Mouse (Mus musculus): ENCODE results near the gene Mbd4. TPM values are rescaled to one million over a fixed set of nuclear protein-coding genes. Genes with fewer than 3 reads are reported as not detected.

Gene Mbd4
- polyA plus RNA-seq, 1 experiment from 2014 or later, result 24.7 TPM

DNA sequence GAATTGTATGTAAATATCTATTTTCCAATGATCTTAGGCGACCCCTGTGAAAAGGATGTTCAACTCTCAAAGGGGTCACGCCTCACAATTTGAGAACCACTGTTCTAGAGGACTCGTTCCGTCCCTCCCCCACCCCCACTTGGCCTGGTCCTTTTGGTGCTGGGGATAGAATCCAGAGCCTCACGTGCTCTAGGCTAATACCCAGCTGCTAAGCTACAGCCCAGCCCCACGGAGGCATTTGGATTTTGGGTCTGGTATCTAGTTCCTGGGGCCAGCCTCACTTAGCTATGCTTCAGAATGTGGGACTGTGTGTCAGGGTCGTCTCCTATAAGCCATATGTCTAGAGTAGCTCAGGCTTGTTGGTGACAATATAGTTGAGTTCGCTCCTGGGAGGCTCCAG, 41.6 kb downstream of the Mbd4 start:
- 66% methylated on average over 8 of the region's 8 CpGs for WGBS
- no peak overlapping the region for H3K4me2 ChIP-seq
- peaks cover 12% of the 10 kb centered on the region for H3K4me1 ChIP-seq (ENCODE audit: control insufficient read depth, insufficient read depth, low read length)
- no peaks in the 10 kb centered on the region for H3K9me3 ChIP-seq (ENCODE audit: control insufficient read depth, low read length)
- H3K27me3 ChIP-seq (ENCODE audit: control insufficient read depth, insufficient read depth, low read length), result no peaks in the 10 kb centered on the region
- no peak overlapping the region for H3K4me3 ChIP-seq (ENCODE audit: low read depth, low read length)
- DNase-seq (ENCODE audit: low spot score, missing footprints), result no peak
- H3K27ac ChIP-seq (ENCODE audit: low read depth, low read length), result no peak overlapping the region
- H3K9ac ChIP-seq (ENCODE audit: low read length), result no peak overlapping the region
- ATAC-seq (ENCODE audit: low FRiP score), result no peak
- H3K36me3 ChIP-seq (ENCODE audit: control insufficient read depth, insufficient read depth, low read length), result peaks cover under 1% of the 10 kb centered on the region; the same call in 1 of the 2 replicates

DNA sequence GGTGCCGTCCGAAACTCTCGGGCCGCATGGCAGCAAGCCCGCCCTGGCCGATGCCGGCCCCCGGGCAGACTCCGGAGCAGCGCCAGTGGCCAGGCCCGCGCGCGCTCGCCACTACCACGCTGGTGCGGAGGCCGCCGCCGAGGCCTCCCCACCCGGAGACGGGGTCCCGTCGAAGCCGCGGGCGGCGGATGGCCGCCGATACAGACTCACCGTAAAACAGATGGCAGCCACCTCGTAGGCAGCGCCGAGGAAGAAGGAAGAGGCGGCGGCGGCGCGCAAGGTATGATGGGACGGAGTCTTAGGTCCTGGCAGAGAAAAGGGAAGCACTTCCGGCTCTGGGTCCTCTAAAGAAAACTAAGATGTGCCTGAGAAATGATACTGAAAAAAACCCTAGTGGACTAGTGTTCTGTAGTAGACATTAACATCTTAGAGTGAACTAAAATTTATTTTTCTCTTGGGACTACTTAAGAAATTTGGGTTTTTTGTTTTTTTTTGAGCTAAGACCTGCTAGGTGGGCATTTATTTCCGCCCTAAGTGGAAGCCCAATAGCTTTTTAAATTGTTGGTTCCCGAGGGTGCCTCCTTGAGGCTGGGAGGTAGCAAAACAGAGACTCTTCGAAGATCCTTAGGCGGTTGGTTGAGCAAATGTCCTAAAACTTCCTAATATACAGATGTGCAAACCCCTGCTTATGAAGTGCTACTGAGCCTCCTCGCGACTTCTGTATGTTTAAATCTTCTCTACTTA, 44.5 kb downstream of the Mbd4 start, which contains the start of gene Rpl32:
TSS of gene Rpl32 (minus strand) at position 260 of the 744 bp plus-strand sequence.
- under 1% methylated on average over 47 of the region's 47 CpGs for WGBS
- peak; percentile 84 for ATAC-seq (ENCODE audit: low FRiP score)
- no peaks in the 10 kb centered on the region for H3K9me3 ChIP-seq (ENCODE audit: control insufficient read depth, low read length)
- no peaks in the 10 kb centered on the region for H3K27me3 ChIP-seq (ENCODE audit: control insufficient read depth, insufficient read depth, low read length)
- peaks cover 15% of the 10 kb centered on the region for H3K4me1 ChIP-seq (ENCODE audit: control insufficient read depth, insufficient read depth, low read length)
- H3K36me3 ChIP-seq (ENCODE audit: control insufficient read depth, insufficient read depth, low read length), result peaks cover 22% of the 10 kb centered on the region; the same call in 1 of the 2 replicates
- peak within 1 kb of the TSS; percentile 91 for H3K27ac ChIP-seq (ENCODE audit: low read depth, low read length)
- peak; percentile 99 for DNase-seq (ENCODE audit: low spot score, missing footprints)
- H3K4me3 ChIP-seq (ENCODE audit: low read depth, low read length), result peak within 1 kb of the TSS; percentile 100
- peak within 1 kb of the TSS; percentile 88 for H3K4me2 ChIP-seq
- peak within 1 kb of the TSS; percentile 100 for H3K9ac ChIP-seq (ENCODE audit: low read length)

DNA sequence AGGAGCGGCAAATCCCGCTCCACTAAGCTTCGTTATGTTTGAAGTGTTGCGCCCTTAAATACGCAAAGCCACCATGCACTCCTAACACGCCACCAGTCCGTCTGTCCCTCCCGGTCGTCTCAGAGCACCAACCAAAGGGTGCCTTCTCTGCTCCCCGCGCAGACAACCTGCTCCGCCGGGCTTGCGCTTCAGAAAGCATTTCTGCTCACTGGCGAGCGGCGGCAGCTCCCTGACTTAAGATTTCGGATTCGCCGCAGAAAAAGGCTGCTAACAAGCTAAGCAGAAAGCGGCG, 45.0 kb downstream of the Mbd4 start:
- peak overlapping the region; percentile 88 for H3K4me2 ChIP-seq
- peak overlapping the region; percentile 91 for H3K27ac ChIP-seq (ENCODE audit: low read depth, low read length)
- no peaks in the 10 kb centered on the region for H3K27me3 ChIP-seq (ENCODE audit: control insufficient read depth, insufficient read depth, low read length)
- peak overlapping the region; percentile 100 for H3K4me3 ChIP-seq (ENCODE audit: low read depth, low read length)
- peak overlapping the region; percentile 100 for H3K9ac ChIP-seq (ENCODE audit: low read length)
- ATAC-seq (ENCODE audit: low FRiP score), result no peak
- 0% methylated on average over 22 of the region's 22 CpGs for WGBS
- DNase-seq (ENCODE audit: low spot score, missing footprints), result no peak
- H3K36me3 ChIP-seq (ENCODE audit: control insufficient read depth, insufficient read depth, low read length), result peaks cover 23% of the 10 kb centered on the region; the same call in 1 of the 2 replicates
- no peaks in the 10 kb centered on the region for H3K9me3 ChIP-seq (ENCODE audit: control insufficient read depth, low read length)
- H3K4me1 ChIP-seq (ENCODE audit: control insufficient read depth, insufficient read depth, low read length), result peaks cover 15% of the 10 kb centered on the region

DNA sequence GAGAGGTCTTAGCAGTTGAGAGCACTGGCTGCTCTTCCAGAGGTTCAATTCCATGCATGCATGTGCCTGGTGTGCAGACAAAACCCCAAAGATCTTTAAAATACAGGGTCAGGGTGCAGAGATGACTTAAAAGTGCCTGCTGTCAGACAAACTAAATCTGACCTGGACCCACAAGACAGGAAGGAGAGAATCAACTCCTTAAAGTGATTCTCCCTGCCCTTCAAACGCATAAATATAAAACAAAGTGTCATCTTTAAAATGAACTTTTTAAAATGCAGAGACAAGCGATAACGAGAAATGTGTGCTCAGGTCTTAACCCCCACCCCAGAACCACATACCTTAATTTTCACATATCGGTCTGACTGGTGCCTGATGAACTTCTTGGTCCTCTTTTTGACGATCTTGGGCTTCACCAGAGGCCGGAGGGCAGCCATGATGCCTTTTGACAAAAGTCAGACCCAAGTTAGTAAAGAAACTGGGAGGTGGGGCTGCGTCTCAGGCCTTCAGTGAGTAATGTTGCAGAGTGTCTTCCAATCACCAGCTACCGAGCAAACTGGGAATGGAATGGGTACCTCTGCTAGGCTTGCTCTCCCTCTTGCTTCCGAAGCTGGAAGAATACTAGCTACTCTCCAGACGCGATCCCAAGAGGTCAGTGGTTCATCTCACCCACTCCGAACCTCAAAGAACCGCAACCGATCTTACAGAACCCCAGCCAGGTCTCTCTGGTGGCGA, 45.5 kb downstream of the Mbd4 start:
- Histone ChIP-seq H3K4me2 (peak overlapping the region; percentile 88), H3K4me3 (ENCODE audit: low read depth, low read length) (peak overlapping the region; percentile 100), H3K27me3 (ENCODE audit: control insufficient read depth, insufficient read depth, low read length) (no peaks in the 10 kb centered on the region), H3K9me3 (ENCODE audit: control insufficient read depth, low read length) (no peaks in the 10 kb centered on the region), H3K36me3 (ENCODE audit: control insufficient read depth, insufficient read depth, low read length) (peaks cover 26% of the 10 kb centered on the region; the same call in 1 of the 2 replicates), H3K4me1 (ENCODE audit: control insufficient read depth, insufficient read depth, low read length) (peaks cover 15% of the 10 kb centered on the region), H3K27ac (ENCODE audit: low read depth, low read length) (peak overlapping the region; percentile 91), H3K9ac (ENCODE audit: low read length) (peak overlapping the region; percentile 100)
- DNase-seq (ENCODE audit: low spot score, missing footprints) (peak; percentile 92), ATAC-seq (ENCODE audit: low FRiP score) (no peak)
- 5% methylated on average over 15 of the region's 15 CpGs for WGBS

DNA sequence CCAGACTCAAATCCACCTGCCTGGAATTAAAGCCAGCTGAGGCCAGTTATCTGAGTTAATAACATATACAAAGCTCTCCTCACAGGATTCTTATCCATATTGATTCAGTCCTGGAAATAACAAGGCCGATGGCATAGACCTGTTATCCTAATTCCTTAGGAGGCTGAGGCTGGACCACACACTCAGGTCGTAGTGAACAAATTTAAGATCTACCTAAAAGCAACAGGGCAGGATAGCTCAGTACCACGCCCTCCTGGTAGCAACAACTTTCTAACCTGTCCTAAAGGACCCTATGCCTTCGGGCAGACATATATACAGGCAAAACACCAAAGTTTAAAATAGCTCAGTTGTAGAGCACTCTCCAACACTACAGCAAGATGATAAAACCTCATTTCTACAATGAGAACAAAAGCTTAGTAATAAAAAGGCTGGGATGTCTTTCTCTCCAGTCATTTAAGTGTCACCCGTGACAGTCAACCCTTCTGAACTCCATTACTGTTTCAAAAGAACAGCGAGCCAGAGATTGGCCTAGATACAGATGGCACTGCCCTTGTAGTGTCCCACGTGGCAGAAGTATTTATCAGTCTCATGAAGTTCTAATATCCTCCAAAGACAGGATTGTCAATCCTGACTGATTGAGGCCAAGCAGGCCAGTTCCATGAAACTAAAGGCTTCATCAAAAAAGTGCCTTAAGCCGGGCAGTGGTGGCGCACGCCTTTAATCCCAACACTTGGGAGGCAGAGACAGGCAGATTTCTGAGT, 48.6 kb downstream of the Mbd4 start:
- whole genome bisulfite sequencing, result 68% methylated on average over 10 of the region's 10 CpGs
- peaks cover 44% of the 10 kb centered on the region for H3K36me3 ChIP-seq (ENCODE audit: control insufficient read depth, insufficient read depth, low read length)
- peak; percentile 90 for DNase-seq (ENCODE audit: low spot score, missing footprints)

DNA sequence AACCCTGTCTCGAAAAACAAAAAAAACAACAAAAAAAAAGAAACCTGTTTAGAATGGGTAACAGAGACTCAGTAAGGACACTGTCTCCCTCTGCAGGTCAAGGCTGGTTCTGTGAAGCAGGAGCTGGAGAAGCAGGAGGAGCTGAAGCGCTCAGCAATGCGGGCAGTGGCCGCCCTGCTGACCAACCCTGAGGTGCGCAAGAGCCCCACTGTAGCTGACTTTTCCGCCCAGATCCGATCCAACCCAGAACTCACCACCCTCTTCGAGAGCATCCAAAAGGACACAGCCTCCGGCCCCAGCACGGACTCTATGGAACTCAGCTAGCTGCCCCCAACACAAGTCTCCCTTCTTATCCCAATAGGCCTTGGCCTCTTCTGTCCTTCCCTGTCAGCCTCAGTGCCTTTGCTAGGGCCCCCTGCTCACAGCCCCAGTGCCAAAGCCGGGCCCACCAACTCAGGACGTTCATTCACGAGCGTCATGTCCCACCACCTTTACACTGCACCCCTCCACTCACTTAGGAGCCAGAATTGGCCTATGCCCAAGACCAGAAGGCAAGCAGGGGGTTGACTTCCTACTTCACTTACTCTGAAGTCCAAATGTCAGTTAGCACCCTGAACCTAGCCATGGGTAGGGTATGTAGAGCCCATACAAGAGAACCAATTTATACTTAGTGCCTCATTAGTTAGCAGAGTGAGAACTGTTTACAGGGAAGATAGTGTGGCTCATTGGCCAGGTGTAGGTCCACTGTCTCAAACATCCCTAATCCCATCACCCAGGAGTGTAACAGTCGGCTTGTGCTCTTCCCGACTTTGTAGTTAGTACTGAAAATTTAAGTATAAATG, 49.4 kb downstream of the Mbd4 start:
- no peaks in the 10 kb centered on the region for H3K27me3 ChIP-seq (ENCODE audit: control insufficient read depth, insufficient read depth, low read length)
- DNase-seq (ENCODE audit: low spot score, missing footprints) (peak; percentile 92), ATAC-seq (ENCODE audit: low FRiP score) (peak; percentile 61)
- H3K4me3 ChIP-seq (ENCODE audit: low read depth, low read length), result no peak overlapping the region
- no peak overlapping the region for H3K9ac ChIP-seq (ENCODE audit: low read length)
- H3K4me2 ChIP-seq, result no peak overlapping the region
- no peak overlapping the region for H3K27ac ChIP-seq (ENCODE audit: low read depth, low read length)
- peaks cover 15% of the 10 kb centered on the region for H3K4me1 ChIP-seq (ENCODE audit: control insufficient read depth, insufficient read depth, low read length)
- WGBS, result 46% methylated on average over 16 of the region's 16 CpGs
- H3K9me3 ChIP-seq (ENCODE audit: control insufficient read depth, low read length), result no peaks in the 10 kb centered on the region
- peaks cover 50% of the 10 kb centered on the region for H3K36me3 ChIP-seq (ENCODE audit: control insufficient read depth, insufficient read depth, low read length)

More for the DNA sequence above, 48.6 kb downstream of the Mbd4 start:
- ATAC-seq (ENCODE audit: low FRiP score), result no peak
- H3K4me1 ChIP-seq (ENCODE audit: control insufficient read depth, insufficient read depth, low read length), result peaks cover 15% of the 10 kb centered on the region
- H3K27ac ChIP-seq (ENCODE audit: low read depth, low read length), result no peak overlapping the region
- no peaks in the 10 kb centered on the region for H3K27me3 ChIP-seq (ENCODE audit: control insufficient read depth, insufficient read depth, low read length)
- no peak overlapping the region for H3K9ac ChIP-seq (ENCODE audit: low read length)
- no peaks in the 10 kb centered on the region for H3K9me3 ChIP-seq (ENCODE audit: control insufficient read depth, low read length)
- H3K4me3 ChIP-seq (ENCODE audit: low read depth, low read length), result no peak overlapping the region
- H3K4me2 ChIP-seq, result no peak overlapping the region

DNA sequence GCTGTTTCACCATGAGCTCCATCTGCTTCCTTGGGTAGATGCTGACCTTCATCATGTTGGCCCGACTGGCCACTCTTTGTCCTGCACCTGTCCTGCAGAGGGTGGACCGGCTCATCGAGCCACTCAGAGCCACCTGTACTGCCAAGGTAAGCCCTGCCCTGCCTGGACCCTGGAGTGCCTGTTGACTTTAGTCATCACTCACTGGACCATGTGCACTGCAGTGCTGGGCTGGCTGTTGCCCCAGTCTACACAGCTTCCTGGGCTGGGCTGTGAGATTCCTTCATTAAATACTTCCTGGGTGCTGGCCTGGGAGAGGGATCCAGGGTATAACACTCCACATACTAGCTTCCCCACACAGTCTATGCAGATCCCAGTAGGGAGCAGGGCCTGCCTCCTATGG, 51.4 kb downstream of the Mbd4 start:
- Histone ChIP-seq H3K9ac (ENCODE audit: low read length) (no peak overlapping the region; the same call in 1 of the 2 replicates), H3K36me3 (ENCODE audit: control insufficient read depth, insufficient read depth, low read length) (peaks cover 59% of the 10 kb centered on the region), H3K4me2 (no peak overlapping the region)

DNA sequence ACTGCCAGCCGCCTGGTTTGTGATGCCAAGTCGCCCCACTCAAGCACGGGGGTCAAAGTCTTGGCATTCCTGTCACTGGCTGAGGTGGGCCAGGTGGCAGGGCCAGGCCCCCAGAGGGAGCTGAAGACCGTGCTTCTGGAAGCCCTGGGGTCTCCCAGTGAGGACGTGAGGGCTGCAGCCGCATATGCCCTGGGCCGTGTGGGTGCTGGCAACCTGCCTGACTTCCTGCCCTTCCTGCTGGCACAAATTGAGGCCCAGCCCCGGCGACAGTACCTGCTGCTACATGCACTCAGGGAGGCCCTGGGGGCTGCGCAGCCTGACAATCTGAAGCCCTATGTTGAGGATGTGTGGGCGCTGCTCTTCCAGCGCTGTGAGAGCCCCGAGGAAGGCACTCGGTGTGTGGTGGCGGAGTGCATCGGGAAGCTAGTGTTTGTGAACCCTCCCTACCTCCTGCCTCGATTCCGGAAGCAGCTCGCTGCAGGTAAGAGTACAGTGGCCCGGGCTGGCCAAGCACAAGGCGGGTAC, 60.4 kb downstream of the Mbd4 start:
- ATAC-seq (ENCODE audit: low FRiP score), result no peak
- Histone ChIP-seq H3K36me3 (ENCODE audit: control insufficient read depth, insufficient read depth, low read length) (peaks cover 73% of the 10 kb centered on the region), H3K4me1 (ENCODE audit: control insufficient read depth, insufficient read depth, low read length) (no peaks in the 10 kb centered on the region), H3K27ac (ENCODE audit: low read depth, low read length) (no peak overlapping the region), H3K27me3 (ENCODE audit: control insufficient read depth, insufficient read depth, low read length) (no peaks in the 10 kb centered on the region), H3K9ac (ENCODE audit: low read length) (no peak overlapping the region), H3K4me2 (no peak overlapping the region), H3K9me3 (ENCODE audit: control insufficient read depth, low read length) (no peaks in the 10 kb centered on the region), H3K4me3 (ENCODE audit: low read depth, low read length) (no peak overlapping the region)
- WGBS, result 95% methylated on average over 21 of the region's 21 CpGs
- DNase-seq (ENCODE audit: low spot score, missing footprints), result no peak

More for the DNA sequence above, 51.4 kb downstream of the Mbd4 start:
- Histone ChIP-seq H3K27me3 (ENCODE audit: control insufficient read depth, insufficient read depth, low read length) (no peaks in the 10 kb centered on the region), H3K4me3 (ENCODE audit: low read depth, low read length) (no peak overlapping the region), H3K4me1 (ENCODE audit: control insufficient read depth, insufficient read depth, low read length) (peaks cover 8% of the 10 kb centered on the region), H3K9me3 (ENCODE audit: control insufficient read depth, low read length) (no peaks in the 10 kb centered on the region), H3K27ac (ENCODE audit: low read depth, low read length) (no peak overlapping the region)
- ATAC-seq (ENCODE audit: low FRiP score), result no peak
- DNase-seq (ENCODE audit: low spot score, missing footprints), result no peak
- WGBS, result 97% methylated on average over 3 of the region's 3 CpGs

Data from midbrain, embryonic 11.5 days (tissue).